Mouse (Mus musculus): Measurements from ENCODE around the gene Prune2.

Gene Prune2

DNA sequence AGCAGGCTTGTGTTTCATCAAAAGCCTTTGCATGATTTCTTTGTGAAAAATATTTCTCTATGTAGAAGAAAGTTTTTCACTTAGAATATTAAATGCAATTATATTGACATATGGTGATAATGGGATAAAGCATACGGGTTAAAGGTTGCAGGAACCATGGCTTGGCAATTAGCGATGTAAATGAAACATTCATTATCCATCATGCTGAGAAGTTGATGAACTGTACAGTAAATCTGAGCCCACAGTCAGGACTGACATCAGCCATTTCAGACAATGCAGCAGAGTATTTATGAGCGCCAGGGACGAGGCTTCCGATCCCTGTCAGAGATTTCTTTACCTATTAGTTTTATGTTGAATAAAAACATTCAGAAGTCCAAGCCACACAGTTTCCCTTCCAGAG lies 104.2 kb downstream of the Prune2 start:
- no peak overlapping the region for H3K4me3 ChIP-seq (replicated peaks; ENCODE audit: low read length)
- no peaks in the 10 kb centered on the region for H3K27me3 ChIP-seq (ENCODE audit: insufficient read depth, low read length)
- no peak for TF ChIP-seq POU5F1 (IDR thresholded peaks at IDR 0.05; ENCODE audit: borderline replicate concordance, low read length)
- no peaks in the 10 kb centered on the region for H3K36me3 ChIP-seq (ENCODE audit: insufficient read depth, low read length)
- peaks cover 11% of the 10 kb centered on the region; the same call in 1 of the 2 replicates for H3K4me1 ChIP-seq (replicated peaks; ENCODE audit: low read depth, low read length)
- H3K9me3 ChIP-seq (ENCODE audit: low read length) = no peaks in the 10 kb centered on the region

DNA sequence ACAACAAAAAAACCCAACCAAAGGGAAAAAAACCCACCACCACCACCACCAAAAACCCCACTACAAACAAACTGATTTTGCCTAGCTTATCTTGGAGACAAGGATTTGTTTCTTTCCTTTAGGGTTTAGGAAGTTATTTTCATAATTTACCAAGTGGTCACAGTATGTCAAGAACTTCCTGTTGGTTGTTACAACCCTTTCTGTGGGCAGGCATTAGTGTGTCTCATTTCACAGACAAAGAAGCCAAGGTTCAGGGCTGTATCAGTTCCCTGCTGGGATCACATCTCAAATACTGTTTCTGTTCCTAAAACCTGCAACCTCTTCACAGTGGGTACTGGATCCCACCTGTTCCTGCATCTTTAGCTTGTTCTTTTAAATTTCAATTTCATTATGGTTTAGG lies 108.5 kb downstream of the Prune2 start:
- H3K36me3 ChIP-seq (ENCODE audit: insufficient read depth, low read length) = no peaks in the 10 kb centered on the region
- H3K27me3 ChIP-seq (ENCODE audit: insufficient read depth, low read length) = no peaks in the 10 kb centered on the region
- H3K4me3 ChIP-seq (replicated peaks; ENCODE audit: low read length) = no peak overlapping the region
- TF ChIP-seq CTCF (conservative IDR thresholded peaks at IDR 0.05; ENCODE audit: low read length) = no peak
- no peak for TF ChIP-seq POU5F1 (IDR thresholded peaks at IDR 0.05; ENCODE audit: borderline replicate concordance, low read length)
- no peak for TF ChIP-seq NANOG (IDR thresholded peaks at IDR 0.05; ENCODE audit: borderline replicate concordance, low read length)
- H3K9me3 ChIP-seq (ENCODE audit: low read length) = no peaks in the 10 kb centered on the region
- no peaks in the 10 kb centered on the region for H3K4me1 ChIP-seq (replicated peaks; ENCODE audit: low read depth, low read length)

DNA sequence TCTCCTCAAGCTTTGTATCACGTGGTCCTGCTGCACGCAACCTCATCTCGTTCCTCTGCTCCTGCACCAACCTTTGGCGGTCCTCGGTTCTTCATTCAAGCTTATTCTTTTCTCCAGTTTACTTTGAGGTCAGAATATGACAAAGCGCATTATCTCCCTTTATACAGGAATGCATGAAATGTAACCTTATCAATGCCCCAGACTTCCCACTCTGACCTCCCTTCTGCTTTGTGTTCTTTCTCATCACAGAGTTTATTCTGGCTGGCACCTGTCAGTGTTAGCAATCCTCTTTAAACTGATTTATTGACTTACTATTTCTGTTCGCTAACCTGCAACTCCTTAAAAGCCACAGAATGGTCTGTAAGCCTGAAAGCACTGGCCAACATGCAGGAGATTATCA lies 113.1 kb downstream of the Prune2 start:
- TF ChIP-seq POU5F1 (IDR thresholded peaks at IDR 0.05; ENCODE audit: borderline replicate concordance, low read length) (no peak), NANOG (IDR thresholded peaks at IDR 0.05; ENCODE audit: borderline replicate concordance, low read length) (no peak), CTCF (conservative IDR thresholded peaks at IDR 0.05; ENCODE audit: low read length) (no peak)
- Histone ChIP-seq H3K36me3 (ENCODE audit: insufficient read depth, low read length) (no peaks in the 10 kb centered on the region), H3K27me3 (ENCODE audit: insufficient read depth, low read length) (no peaks in the 10 kb centered on the region), H3K4me1 (replicated peaks; ENCODE audit: low read depth, low read length) (no peaks in the 10 kb centered on the region), H3K9me3 (ENCODE audit: low read length) (no peaks in the 10 kb centered on the region), H3K4me3 (replicated peaks; ENCODE audit: low read length) (no peak overlapping the region)

DNA sequence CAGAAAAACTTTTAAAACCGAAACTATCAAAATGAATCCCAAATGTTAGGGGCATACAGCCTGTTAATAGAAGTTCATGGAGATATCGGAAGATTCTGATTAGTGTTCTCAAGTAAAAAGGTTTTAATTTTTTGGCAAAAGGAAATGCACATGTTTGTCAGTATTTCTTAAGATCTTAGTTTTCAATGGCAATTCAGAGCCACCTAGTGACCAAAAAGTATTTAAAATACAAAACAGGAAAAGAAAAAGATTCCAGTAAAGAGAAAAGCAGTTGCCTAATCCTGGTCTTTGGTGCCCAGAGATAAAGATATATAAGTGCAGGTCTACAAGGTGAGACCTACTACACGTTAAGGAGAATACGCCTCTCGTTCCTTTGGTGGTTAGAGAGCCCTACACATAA lies 115.3 kb downstream of the Prune2 start:
- TF ChIP-seq NANOG (IDR thresholded peaks at IDR 0.05; ENCODE audit: borderline replicate concordance, low read length) (no peak), CTCF (conservative IDR thresholded peaks at IDR 0.05; ENCODE audit: low read length) (no peak), POU5F1 (IDR thresholded peaks at IDR 0.05; ENCODE audit: borderline replicate concordance, low read length) (no peak)
- Histone ChIP-seq H3K9me3 (ENCODE audit: low read length) (no peaks in the 10 kb centered on the region), H3K4me1 (replicated peaks; ENCODE audit: low read depth, low read length) (no peaks in the 10 kb centered on the region), H3K36me3 (ENCODE audit: insufficient read depth, low read length) (no peaks in the 10 kb centered on the region), H3K27me3 (ENCODE audit: insufficient read depth, low read length) (no peaks in the 10 kb centered on the region), H3K4me3 (replicated peaks; ENCODE audit: low read length) (no peak overlapping the region)

DNA sequence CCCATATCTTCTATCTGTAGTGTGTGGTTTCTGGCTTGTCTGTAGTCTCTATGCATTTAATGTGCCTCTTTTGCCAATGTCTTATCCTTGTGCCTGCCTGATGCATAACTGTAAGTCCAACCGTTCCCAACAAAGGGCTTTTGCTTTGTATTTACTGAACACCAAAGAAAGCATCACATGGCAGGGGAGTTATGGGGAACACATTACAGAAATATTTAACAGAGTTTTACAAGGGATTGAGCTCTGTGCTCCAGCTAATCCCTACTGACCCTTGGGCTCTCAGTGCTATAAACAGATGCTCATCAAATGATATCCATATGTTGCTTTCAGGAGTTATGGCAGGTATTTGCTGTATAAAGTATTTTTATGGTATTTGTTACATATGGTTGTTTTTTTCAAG lies 116.3 kb downstream of the Prune2 start:
- TF ChIP-seq NANOG (IDR thresholded peaks at IDR 0.05; ENCODE audit: borderline replicate concordance, low read length) (no peak), CTCF (conservative IDR thresholded peaks at IDR 0.05; ENCODE audit: low read length) (no peak), POU5F1 (IDR thresholded peaks at IDR 0.05; ENCODE audit: borderline replicate concordance, low read length) (no peak)
- Histone ChIP-seq H3K4me3 (replicated peaks; ENCODE audit: low read length) (no peak overlapping the region), H3K27me3 (ENCODE audit: insufficient read depth, low read length) (no peaks in the 10 kb centered on the region), H3K4me1 (replicated peaks; ENCODE audit: low read depth, low read length) (peaks cover 7% of the 10 kb centered on the region), H3K9me3 (ENCODE audit: low read length) (no peaks in the 10 kb centered on the region), H3K36me3 (ENCODE audit: insufficient read depth, low read length) (no peaks in the 10 kb centered on the region)

DNA sequence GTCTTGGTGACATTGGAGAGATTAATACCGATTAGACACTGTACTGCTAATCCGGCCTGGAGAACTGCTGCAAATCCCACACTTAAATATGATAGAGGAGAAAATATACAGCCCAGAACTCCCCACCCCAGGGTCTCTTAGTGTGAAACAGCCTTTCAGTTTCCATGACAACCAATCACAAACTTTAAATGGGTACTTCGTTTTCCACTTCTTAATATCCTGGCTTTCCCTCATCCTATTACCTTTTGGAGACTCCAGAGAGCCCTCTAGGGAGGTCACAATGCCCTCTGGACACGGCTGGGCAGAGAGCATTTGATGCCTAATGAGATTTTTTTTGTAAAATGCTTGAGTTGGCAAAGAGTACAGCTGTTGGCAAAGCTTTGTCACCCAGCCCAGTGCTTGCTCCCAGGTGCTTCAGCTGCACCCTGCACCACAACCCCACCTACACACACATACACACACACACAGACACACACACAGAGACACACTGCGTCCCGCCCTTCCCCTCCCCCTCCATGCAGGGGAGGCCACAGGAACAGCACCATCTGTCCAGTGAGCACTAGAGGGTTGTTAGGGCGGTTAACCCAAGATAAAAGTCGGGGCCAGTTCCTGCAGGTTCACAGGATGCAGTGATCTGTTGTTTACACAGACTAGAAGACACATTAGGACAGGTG lies 122.9 kb downstream of the Prune2 start:
- TF ChIP-seq NANOG (IDR thresholded peaks at IDR 0.05; ENCODE audit: borderline replicate concordance, low read length) = no peak
- TF ChIP-seq CTCF (conservative IDR thresholded peaks at IDR 0.05; ENCODE audit: low read length) = no peak
- TF ChIP-seq POU5F1 (IDR thresholded peaks at IDR 0.05; ENCODE audit: borderline replicate concordance, low read length) = no peak
- Histone ChIP-seq H3K36me3 (ENCODE audit: insufficient read depth, low read length) (no peaks in the 10 kb centered on the region), H3K4me3 (replicated peaks; ENCODE audit: low read length) (no peak overlapping the region), H3K4me1 (replicated peaks; ENCODE audit: low read depth, low read length) (peaks cover 26% of the 10 kb centered on the region), H3K27me3 (ENCODE audit: insufficient read depth, low read length) (no peaks in the 10 kb centered on the region), H3K9me3 (ENCODE audit: low read length) (no peaks in the 10 kb centered on the region)

DNA sequence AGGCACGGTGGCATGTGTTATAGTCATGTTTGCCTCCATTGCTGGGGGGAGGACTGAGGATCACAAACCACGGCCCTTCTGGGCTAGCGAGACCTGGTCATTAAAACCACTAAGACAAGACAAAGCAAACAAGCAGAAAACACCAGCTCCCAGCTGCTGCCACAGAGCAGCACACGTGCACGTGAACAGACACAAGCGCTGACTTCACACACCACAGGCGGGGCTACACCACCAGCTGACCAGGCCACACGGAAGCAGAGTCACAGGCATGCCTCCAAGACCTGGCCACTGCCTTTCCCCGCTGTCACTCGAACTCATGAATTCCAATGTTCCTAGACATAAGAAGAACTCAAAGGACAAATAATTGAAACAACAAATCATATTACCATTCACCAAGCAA lies 125.5 kb downstream of the Prune2 start:
- Histone ChIP-seq H3K9me3 (ENCODE audit: low read length) (no peaks in the 10 kb centered on the region), H3K4me1 (replicated peaks; ENCODE audit: low read depth, low read length) (peaks cover 26% of the 10 kb centered on the region), H3K27me3 (ENCODE audit: insufficient read depth, low read length) (no peaks in the 10 kb centered on the region), H3K36me3 (ENCODE audit: insufficient read depth, low read length) (no peaks in the 10 kb centered on the region), H3K4me3 (replicated peaks; ENCODE audit: low read length) (no peak overlapping the region)
- TF ChIP-seq POU5F1 (IDR thresholded peaks at IDR 0.05; ENCODE audit: borderline replicate concordance, low read length) (no peak), NANOG (IDR thresholded peaks at IDR 0.05; ENCODE audit: borderline replicate concordance, low read length) (no peak), CTCF (conservative IDR thresholded peaks at IDR 0.05; ENCODE audit: low read length) (no peak)

DNA sequence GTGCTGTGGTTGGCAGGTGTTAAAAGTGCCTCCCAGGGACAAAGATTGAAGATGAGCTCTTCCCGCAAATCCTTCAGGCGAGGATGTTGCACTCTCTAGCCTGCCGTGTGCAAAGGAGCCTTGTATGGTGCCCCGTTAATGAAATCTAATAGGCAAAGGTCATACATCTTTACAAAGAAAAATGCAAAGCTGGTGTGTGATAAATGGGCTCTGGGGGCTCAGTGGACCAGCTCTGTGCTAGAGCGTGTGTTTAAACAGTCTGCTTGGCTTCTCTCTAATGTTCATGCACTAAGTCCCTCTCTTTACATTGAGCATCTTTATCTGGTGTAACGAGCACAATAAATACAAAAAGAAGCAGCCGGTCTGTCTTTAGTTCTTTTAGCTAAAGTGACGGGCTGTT lies 138.1 kb downstream of the Prune2 start:
- no peaks in the 10 kb centered on the region for H3K27me3 ChIP-seq (ENCODE audit: insufficient read depth, low read length)
- no peak overlapping the region for H3K4me3 ChIP-seq (replicated peaks; ENCODE audit: low read length)
- no peaks in the 10 kb centered on the region for H3K36me3 ChIP-seq (ENCODE audit: insufficient read depth, low read length)
- no peaks in the 10 kb centered on the region for H3K9me3 ChIP-seq (ENCODE audit: low read length)
- no peaks in the 10 kb centered on the region for H3K4me1 ChIP-seq (replicated peaks; ENCODE audit: low read depth, low read length)
- TF ChIP-seq NANOG (IDR thresholded peaks at IDR 0.05; ENCODE audit: borderline replicate concordance, low read length) = no peak
- no peak for TF ChIP-seq POU5F1 (IDR thresholded peaks at IDR 0.05; ENCODE audit: borderline replicate concordance, low read length)
- no peak for TF ChIP-seq CTCF (conservative IDR thresholded peaks at IDR 0.05; ENCODE audit: low read length)

DNA sequence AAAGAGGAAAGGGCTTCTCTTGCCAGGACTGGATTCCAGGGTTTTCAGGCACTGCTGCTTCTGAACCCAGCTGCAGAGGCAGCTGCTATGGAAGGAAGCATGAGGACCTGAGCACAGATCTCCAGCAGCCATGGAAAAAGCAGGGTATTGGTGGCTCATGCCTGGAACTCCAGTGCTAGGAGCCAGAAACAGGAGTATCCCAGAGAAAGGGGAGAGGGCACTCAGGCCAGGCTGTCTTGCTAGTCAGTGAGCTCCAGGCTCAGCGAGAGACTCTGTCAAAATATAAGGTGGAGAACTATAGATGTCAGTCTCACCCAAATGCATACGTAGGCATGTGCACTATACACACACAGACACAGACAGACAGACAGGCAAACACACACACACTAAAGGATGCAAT lies 140.4 kb downstream of the Prune2 start:
- TF ChIP-seq CTCF (conservative IDR thresholded peaks at IDR 0.05; ENCODE audit: low read length) (no peak), NANOG (IDR thresholded peaks at IDR 0.05; ENCODE audit: borderline replicate concordance, low read length) (no peak), POU5F1 (IDR thresholded peaks at IDR 0.05; ENCODE audit: borderline replicate concordance, low read length) (no peak)
- Histone ChIP-seq H3K4me3 (replicated peaks; ENCODE audit: low read length) (no peak overlapping the region), H3K27me3 (ENCODE audit: insufficient read depth, low read length) (no peaks in the 10 kb centered on the region), H3K4me1 (replicated peaks; ENCODE audit: low read depth, low read length) (no peaks in the 10 kb centered on the region), H3K36me3 (ENCODE audit: insufficient read depth, low read length) (no peaks in the 10 kb centered on the region), H3K9me3 (ENCODE audit: low read length) (no peaks in the 10 kb centered on the region)
